Mouse (Mus musculus): ENCODE results near the gene Chtop. TPM values are rescaled to one million over a fixed set of nuclear protein-coding genes. Genes with fewer than 3 reads are reported as not detected.
A peak's percentile ranks its signal among the peaks of the same experiment; 100 is the strongest.

The Chtop gene
- total RNA-seq, 2 experiments from 2014 or later = 88.7 to 103 TPM

DNA sequence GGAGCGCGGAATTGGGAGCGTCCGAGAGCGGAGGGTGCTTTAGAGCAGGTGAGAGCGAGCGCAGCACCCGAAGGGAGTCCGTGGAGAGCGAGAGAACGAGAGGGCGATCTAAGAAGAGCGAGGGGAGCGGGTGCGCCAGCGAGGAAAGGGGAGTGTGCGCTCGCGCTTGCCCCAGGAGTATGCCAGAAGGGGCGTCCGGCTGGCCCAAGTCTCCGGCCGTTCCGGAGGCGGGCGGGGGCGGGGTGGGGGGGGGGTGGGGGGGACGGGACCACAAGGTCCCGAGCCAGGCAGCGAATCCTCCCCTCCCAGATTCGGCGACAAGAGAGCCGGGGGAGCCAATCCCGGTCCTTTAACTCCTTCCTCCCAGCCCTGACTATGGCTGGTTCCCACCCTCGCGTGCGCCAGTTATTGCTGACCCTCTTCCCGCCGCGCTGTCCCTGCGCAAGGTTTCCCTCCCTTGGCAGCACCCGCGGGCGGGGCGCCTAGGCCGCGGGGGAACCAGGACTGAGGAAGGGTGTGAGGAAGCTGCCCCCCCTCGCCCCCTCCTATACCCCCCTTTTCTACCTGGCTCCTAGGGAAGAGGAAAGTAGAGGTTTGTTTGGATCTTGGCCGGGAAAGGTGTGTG is 43.5 kb downstream of the Chtop start, which contains the start of gene Npr1:
Gene Npr1, minus strand, starts transcription at position 181 of the 625 bp plus-strand sequence.
- peak; percentile 34 for DNase-seq (ENCODE audit: low spot score)

DNA sequence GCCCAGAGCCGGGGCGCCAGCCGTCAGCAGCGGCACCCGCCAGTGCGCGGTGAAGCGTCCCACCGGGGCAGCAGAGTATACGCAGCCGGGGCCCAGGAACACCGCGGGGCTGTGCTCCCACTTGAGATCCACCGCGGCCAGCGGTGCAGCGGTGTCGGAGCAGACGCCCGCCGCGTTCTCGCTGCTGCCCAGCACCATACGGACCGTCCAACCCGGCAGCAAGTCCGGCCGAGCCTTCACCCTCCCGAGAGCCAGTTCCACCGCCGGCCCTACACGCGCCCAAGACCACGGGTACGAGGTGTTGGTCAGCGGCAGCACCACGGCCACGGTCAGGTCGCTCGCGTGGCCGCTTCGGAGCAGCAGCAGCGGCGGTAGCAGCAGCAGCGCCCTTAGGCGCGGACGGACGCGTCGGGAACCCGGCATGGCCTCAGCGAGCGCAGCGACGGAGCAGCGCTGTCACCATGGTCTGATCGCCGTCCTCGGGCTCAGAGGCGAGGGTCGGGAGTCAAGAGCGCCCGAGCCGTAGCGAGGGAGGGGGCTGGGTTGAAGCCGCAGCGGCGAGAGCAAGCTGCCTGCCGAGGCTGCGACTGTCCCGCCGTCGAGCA is 44.1 kb downstream of the Chtop start:
- DNase-seq (ENCODE audit: low spot score) = no peak

DNA sequence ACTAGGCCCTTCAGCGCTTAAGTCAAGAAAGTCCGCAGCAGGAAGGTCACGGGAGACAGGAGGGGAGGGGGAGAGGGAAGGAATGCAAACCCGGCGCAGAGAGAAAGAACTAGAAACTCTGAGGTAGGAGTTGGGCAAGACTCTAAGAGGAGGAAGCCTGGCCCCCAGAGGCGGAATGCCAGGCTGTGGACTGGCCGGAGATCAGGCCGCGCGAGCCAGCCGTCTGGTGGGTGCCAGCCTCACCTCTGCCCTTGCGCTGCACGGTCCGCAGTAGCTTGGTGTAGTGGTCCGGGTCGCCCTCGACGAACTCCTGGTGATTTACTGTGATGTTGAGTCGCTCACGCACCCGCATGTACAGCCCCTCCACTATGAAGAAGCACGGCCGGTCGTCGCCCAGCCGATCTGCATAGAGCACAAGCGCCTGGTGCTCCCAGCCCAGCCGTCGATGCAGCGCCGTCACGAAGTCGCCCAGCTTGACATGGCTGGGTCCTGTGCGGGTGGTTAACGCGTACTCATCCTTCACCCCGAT is 44.7 kb downstream of the Chtop start:
- peak; percentile 24 for DNase-seq (ENCODE audit: low spot score)

DNA sequence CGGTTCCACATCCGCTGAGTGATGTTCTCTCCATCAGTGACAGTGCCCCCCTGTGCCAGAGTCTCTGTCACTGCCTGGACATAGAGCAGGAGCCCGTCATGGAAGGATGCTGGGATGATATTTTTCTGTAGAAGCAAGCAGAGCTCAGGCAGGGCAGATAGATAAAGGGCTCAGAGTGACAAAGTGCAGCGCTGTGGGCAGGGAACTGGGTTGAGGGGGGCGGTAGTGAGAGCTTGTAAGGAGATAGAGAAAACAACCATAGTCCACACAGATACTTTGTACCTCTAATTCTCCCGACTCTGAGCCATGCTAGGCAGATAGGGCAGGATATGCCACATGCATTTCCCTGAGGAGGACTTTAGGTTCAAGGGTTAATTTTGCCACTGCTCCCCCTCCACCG is 46.7 kb downstream of the Chtop start:
- no peak for DNase-seq (ENCODE audit: low spot score)

DNA sequence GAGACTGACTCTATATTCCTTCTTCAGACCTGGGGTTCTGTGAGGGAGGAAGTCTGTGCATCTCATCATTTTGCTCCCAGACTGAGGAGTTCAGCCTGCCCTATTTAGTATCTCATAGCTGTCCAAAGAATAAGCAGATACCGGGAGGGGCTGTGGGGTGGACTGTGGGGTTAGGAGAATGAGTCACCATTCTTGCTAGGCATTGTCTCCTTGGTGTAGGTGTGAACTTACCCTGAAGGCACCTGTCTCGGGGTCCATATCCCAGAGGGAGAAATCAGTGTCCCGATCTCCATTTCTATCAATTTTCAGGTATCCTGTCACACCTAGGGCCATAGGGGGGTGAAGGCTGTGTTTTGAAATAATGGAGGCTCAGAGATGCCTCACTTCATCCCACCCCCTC is 47.4 kb downstream of the Chtop start:
- DNase-seq (ENCODE audit: low spot score) = no peak

DNA sequence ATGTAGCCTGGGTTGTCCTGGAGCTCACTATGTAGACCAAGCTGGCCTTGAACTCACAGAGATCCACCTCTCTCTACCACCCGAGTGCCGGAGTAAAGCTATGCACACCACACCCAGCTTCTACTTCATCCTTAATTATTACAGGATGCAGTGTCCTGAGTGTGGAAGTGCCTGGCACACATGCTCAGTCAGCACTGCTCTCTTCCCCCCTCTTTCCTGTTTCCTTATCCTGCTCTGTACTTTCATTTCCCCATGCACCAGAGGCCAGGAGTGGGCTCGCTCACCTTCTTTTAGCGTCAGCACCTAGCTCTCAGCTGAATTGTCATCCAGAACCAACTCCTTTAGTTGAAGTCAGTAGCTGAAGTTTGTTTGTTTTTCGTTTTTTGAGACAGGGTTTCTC is 49.0 kb downstream of the Chtop start:
- DNase-seq (ENCODE audit: low spot score) = no peak

DNA sequence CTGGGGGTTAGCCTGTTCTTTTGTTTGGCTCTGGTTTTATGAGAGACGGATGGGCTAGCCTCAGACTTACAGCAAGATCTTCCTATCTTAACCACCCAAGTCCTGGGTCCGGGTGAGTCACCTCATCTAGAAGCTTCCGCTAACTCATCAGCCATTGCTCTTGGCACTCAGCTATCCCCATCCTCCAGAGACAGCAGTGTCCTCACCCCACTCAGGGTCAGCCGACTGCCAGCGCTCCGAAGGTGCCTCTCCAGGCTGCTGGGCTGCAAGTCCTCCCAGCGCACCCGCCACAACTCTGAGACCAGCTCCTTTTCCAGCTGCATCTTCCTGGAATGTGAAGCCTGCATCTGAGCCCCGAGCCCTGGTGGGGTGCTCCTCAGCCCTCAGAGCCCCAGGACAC is 49.6 kb downstream of the Chtop start:
- DNase-seq (ENCODE audit: low spot score) = no peak

DNA sequence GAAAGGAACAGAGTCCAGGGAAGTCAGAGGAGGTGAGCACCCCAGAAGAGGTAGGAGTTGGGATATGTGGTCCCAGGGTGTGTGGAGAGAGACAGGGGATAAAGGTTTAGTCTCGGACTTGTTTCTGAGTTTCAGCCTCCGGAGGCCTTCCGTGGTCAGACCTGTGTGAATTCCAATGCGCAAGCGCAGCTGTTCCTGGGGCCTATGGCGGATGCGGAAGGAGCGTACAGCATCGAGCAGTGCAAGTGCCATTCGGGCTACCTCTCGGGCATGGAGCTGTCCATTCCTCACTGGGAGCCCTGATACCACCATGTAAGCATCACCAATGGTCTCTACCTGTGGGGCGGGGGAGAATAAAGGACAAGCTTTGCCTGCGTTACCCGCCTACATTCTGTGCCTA is 54.4 kb downstream of the Chtop start:
- DNase-seq (ENCODE audit: low spot score) = no peak

DNA sequence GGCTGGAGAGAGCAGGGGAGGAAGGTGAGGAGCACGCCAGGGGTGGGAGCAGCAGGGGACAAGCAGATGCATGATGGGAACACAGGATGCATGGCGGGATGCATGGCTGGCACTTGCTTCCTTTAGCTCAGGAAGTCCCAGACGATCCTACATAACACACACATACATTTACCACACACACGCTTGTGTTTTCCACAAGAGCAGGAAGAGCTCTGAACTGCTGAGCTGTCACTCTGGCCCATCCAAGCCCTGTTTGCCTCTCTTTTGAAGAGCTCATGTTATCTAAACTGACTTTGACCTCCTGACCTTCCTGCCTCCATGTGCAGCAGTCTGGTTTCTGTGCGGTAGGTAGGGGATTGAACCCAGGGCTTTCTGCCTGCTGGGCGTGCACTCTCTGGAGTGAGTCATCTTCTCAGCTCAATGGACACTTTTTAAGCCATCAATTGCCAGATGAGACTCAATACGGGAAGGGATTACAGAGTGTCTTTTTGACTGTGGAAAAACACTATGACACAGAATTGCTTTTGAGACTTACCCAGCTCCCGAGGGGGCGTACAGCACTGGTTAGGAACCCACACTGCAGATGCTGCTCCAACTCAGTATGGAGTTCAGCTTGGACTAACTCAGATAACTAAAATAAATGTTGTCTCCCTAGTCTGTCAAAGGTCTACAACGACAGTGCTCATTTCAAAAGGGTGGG is 57.8 kb downstream of the Chtop start:
- DNase-seq (ENCODE audit: low spot score) = no peak

DNA sequence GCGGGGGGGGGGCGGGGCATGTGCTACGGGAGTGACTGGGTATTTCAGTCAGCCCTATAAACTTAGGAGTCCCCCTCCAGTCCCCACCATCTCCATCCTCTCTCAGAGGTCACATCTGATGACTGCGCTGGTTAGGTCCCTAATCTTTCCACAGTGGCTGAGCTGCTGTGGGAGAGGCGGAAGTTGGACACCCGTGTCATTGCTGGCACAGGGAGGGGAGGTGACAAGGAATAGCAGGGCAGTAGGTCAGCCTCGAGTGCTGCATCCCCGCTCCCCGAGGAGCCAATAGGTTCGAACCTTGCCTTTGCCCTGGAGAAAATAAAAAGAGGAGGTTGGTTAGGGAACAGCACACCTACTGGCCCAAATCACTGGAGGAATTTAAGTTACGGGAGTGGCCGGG is 58.4 kb downstream of the Chtop start:
- DNase-seq (ENCODE audit: low spot score) = no peak

Other genes starting within 250 kb of the Chtop start
- 10 to 100 TPM; 81.1 to 81.6 TPM for gene Dennd4b, start 244.3 kb downstream of the Chtop start, total RNA-seq (2021)
- 10 to 100 TPM; 58.3 to 59.4 TPM for gene Gatad2b, start 216.3 kb downstream of the Chtop start, total RNA-seq (2021)
- 1 to 10 TPM; 1.0 to 1.1 TPM for gene Slc27a3, start 119.6 kb downstream of the Chtop start, total RNA-seq (2021)
- gene Ints3, start 75.9 kb downstream of the Chtop start, total RNA-seq (2021) = 10 to 100 TPM; 13.6 to 16.1 TPM
- 1 to 10 TPM; 6.0 to 7.1 TPM for gene Npr1, start 43.6 kb downstream of the Chtop start, total RNA-seq (2021)
- gene Ilf2, start 33.4 kb downstream of the Chtop start, total RNA-seq (2021) = 10 to 100 TPM; 25.2 to 26.7 TPM
- 10 to 100 TPM; 78.8 to 79.5 TPM for gene Snapin, start 18.5 kb downstream of the Chtop start, total RNA-seq (2021)
- 100 to 1,000 TPM; 205 to 220 TPM for gene S100a1, start 4.9 kb upstream of the Chtop start, total RNA-seq (2021)
- gene S100a13, start 4.9 kb upstream of the Chtop start, total RNA-seq (2021) = 10 to 100 TPM; 10.4 to 14.4 TPM
- gene S100a14, start 17.4 kb upstream of the Chtop start, total RNA-seq (2021) = under 1 TPM in 1 of 2 experiments, not detected in 1; 0.39 TPM
- gene S100a16, start 27.8 kb upstream of the Chtop start, total RNA-seq (2021) = 10 to 100 TPM; 51.3 to 58.8 TPM
- gene S100a3, start 51.1 kb upstream of the Chtop start, total RNA-seq (2021) = not detected
- gene S100a2, start 80.7 kb upstream of the Chtop start, total RNA-seq (2021) = not detected
- gene Gm42674, start 92.4 kb upstream of the Chtop start, total RNA-seq (2021) = not detected
- gene S100a4, start 94.3 kb upstream of the Chtop start, total RNA-seq (2021) = 10 to 100 TPM; 10.1 to 17.7 TPM
- 1 to 10 TPM in 1 of 2 experiments, not detected in 1; 2.5 TPM for gene S100a5, start 99.0 kb upstream of the Chtop start, total RNA-seq (2021)
- 100 to 1,000 TPM in 1 of 2 experiments, 10 to 100 TPM in 1; 63.5 to 106 TPM for gene S100a6, start 103.4 kb upstream of the Chtop start, total RNA-seq (2021)
- not detected for gene S100a7a, start 144.5 kb upstream of the Chtop start, total RNA-seq (2021)
- gene S100a8, start 159.5 kb upstream of the Chtop start, total RNA-seq (2021) = not detected
- gene S100a9, start 186.2 kb upstream of the Chtop start, total RNA-seq (2021) = not detected
- gene Pglyrp4, start 217.4 kb upstream of the Chtop start, total RNA-seq (2021) = not detected

Data from gastrocnemius, adult 18-20 months (tissue).